Mouse (Mus musculus) intestine, postnatal 0 days (tissue): ENCODE data around the gene Patz1. TPM values are rescaled to one million over a fixed set of nuclear protein-coding genes. Genes with fewer than 3 reads are reported as not detected.

Experiments used
- ATAC-seq: fragments of 200-750 bp; cut with Nextera tagmentation; 2 replicates; pipeline ENCODE4 v1.8.0; 2017; ENCODE audit warnings: mild to moderate bottlenecking, moderate TSS enrichment, moderate library complexity
- H3K27ac ChIP-seq: fragments of 300-500 bp; sonication (generic); 2 replicates; pipeline ENCODE4 v1.5.1; 2014; ENCODE audit warnings: mild to moderate bottlenecking, low read depth, low read length, moderate library complexity
- H3K27me3 ChIP-seq: fragments of 300-500 bp; sonication (generic); replicated peaks from 2 replicates; pipeline ENCODE4 v1.6.1; 2014; ENCODE audit warnings: low read length, mixed read lengths; ENCODE audit not compliant: control insufficient read depth, insufficient read depth
- H3K36me3 ChIP-seq: fragments of 300-500 bp; sonication (generic); 2 replicates; pipeline ENCODE4 v1.6.1; 2014; ENCODE audit warnings: mild to moderate bottlenecking, moderate library complexity; ENCODE audit not compliant: control insufficient read depth, insufficient read depth
- H3K4me1 ChIP-seq: fragments of 300-500 bp; sonication (generic); replicated peaks from 2 replicates; pipeline ENCODE4 v1.6.1; 2014; ENCODE audit warnings: antibody characterized with exemption, low read length, mixed read lengths; ENCODE audit not compliant: control insufficient read depth, insufficient read depth
- H3K4me2 ChIP-seq: fragments of 300-500 bp; sonication (generic); replicated peaks from 2 replicates; pipeline ENCODE4 v1.6.1; 2014; ENCODE audit warnings: low read depth, mild to moderate bottlenecking, moderate library complexity
- H3K4me3 ChIP-seq: fragments of 300-500 bp; sonication (generic); 2 replicates; pipeline ENCODE4 v1.5.1; 2014; ENCODE audit warnings: low read depth, low read length
- H3K9ac ChIP-seq: fragments of 300-500 bp; sonication (generic); 2 replicates; pipeline ENCODE4 v1.6.1; 2014; ENCODE audit warnings: mild to moderate bottlenecking, low read depth, low read length
- H3K9me3 ChIP-seq: fragments of 300-500 bp; sonication (generic); 2 replicates; pipeline ENCODE4 v1.6.1; 2016; ENCODE audit warnings: mixed run types; ENCODE audit not compliant: control insufficient read depth
- CTCF ChIP-seq: sonication (generic); IDR thresholded peaks from 2 replicates; pipeline ENCODE4 v1.5.1; 2016; ENCODE audit warnings: low read depth, mild to moderate bottlenecking, control low read depth, antibody characterized with exemption, moderate library complexity
- WGBS: fragments of 180-500 bp; shearing (Covaris S2); extraction: QIAGEN DNeasy Blood & Tissue Kit; methylation state at CpG from one replicate; pipeline ENCODE4 v1.1.7; 2014; 5-methylcytosine and 5-hydroxymethylcytosine counted together
- polyA plus RNA-seq: library from polyadenylated mRNA; unstranded; fragments of >200 nt; fragmentation: Nextera tagmentation; extraction: Ambion mirVana; gene quantifications from 2 replicates; pipeline ENCODE4 v1.2.1, GENCODE M21; 2015

The Patz1 gene
- polyA plus RNA-seq, 1 experiment from 2014 or later: 10.7 TPM

DNA sequence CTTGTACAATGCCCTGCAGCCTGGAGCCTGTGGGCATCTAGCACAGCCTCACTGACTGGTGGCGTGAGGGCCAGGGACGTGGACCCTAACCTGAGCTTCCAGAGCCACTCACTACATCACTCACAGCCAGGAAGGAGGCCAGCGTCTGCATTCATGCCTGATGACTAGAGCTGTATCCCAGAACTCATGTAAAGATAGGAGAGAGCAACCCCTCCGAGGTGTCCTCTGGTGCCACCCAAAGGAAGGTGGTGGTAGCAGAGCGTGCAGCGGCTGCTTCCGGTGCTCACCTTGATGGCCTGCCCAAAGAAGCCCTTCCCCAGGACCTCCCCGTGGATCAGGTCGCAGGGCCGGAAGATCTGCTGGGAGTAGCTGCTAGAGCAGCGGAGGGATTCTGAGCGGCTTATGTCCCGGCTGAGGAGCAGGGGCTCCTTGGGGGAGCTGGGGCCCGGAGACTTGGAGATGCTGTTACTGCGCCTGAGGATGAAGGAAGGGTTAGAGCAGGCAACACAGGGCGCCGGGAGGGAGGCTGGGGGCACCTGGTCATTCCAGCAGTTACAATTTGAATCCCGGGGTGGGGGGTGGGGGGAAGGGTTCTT, 64.4 kb downstream of the Patz1 start:
- TF ChIP-seq CTCF: peak; percentile 50
- H3K4me3 ChIP-seq: no peak overlapping the region
- ATAC-seq: no peak
- WGBS: 65% methylated on average over 18 of the region's 18 CpGs
- peaks cover 77% of the 10 kb centered on the region for H3K36me3 ChIP-seq
- peaks cover 6% of the 10 kb centered on the region; the same call in 1 of the 2 replicates for H3K4me1 ChIP-seq
- H3K4me2 ChIP-seq: no peak overlapping the region
- H3K27ac ChIP-seq: no peak overlapping the region
- no peak overlapping the region for H3K9ac ChIP-seq
- H3K27me3 ChIP-seq: no peaks in the 10 kb centered on the region
- H3K9me3 ChIP-seq: no peaks in the 10 kb centered on the region

Other genes with a start within 250 kb of the Patz1 start
- 4.0 and 5.4 TPM in 2 replicates for gene Sfi1, start 95.4 kb upstream of the Patz1 start, polyA plus RNA-seq
- gene Eif4enif1, start 86.5 kb upstream of the Patz1 start, polyA plus RNA-seq: 14.3 and 14.8 TPM in 2 replicates
- 85.5 and 93.7 TPM in 2 replicates for gene Drg1, start 22.5 kb upstream of the Patz1 start, polyA plus RNA-seq
- 6.5 and 6.8 TPM in 2 replicates for gene Pik3ip1, start 41.5 kb downstream of the Patz1 start, polyA plus RNA-seq
- gene Limk2, start 120.3 kb downstream of the Patz1 start, polyA plus RNA-seq: 68.4 and 82.1 TPM in 2 replicates
- gene Rnf185, start 163.5 kb downstream of the Patz1 start, polyA plus RNA-seq: 31.1 and 32.0 TPM in 2 replicates
- 0.17 and 0.30 TPM in 2 replicates for gene Pla2g3, start 199.4 kb downstream of the Patz1 start, polyA plus RNA-seq
- 6.8 and 6.9 TPM in 2 replicates for gene Inpp5j, start 215.9 kb downstream of the Patz1 start, polyA plus RNA-seq
- 283 and 284 TPM in 2 replicates for gene Selenom, start 225.8 kb downstream of the Patz1 start, polyA plus RNA-seq